Mouse (Mus musculus): Measurements from ENCODE around the gene Creb3l4.

DNA sequence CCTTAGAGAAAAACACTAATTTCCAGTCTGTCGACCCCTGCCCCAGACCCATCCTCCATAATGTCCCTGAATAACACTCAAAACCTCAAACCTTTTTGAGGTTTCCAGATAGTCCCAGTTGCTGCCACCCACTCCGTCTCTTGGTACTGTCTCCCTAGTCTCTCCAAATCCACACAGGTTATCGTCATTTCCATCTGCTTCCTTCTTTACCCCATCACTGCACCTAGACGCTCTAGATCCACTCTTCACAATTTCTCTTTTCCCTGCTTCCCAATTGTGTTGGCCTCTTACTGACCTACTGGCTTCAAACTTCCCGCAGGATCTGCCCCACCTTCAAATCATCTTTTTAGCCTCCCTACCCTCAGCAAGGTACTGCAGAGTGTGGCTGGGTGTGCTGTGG, 22.2 kb downstream of the Creb3l4 start:
- TF ChIP-seq CTCF (IDR thresholded peaks at IDR 0.05; ENCODE audit: insufficient read depth, low read length): no peak
- no peak for TF ChIP-seq POLR2A (IDR thresholded peaks at IDR 0.05; ENCODE audit: borderline replicate concordance, extremely low read depth, low read depth, low read length)

Measured in lung, adult 2 months (tissue).